In genomic region chrX:41957161-41957560, GRCm38 (mm10) we compare ENCODE assay signal across 9 mouse cellular contexts. TPM values are rescaled to one million over a fixed set of nuclear protein-coding genes. Genes with fewer than 3 reads are reported as not detected.
DNase-seq lines count a peak whose midpoint lies in the region; ATAC-seq and TF ChIP-seq lines count a peak whose summit lies in the region.
"Had no signal": no experiment of that assay in that cellular context is flagged by ENCODE, and none has a peak within 500 bp of the region (broad histone marks: within the 10 kb centered on the region; RNA-seq: fewer than 3 reads in every experiment).

No protein-coding gene starts in this region.

- no peaks in the 10 kb centered on the region for H3K9me3 ChIP-seq in kidney, embryonic 16.5 days (ENCODE audit: low read length)
- H3K9me3 ChIP-seq: lung, embryonic 15.5 days had no signal

- TF ChIP-seq CTCF in kidney, adult 2 months (conservative IDR thresholded peaks at IDR 0.05; ENCODE audit: insufficient read depth, insufficient read length, low read depth, low read length): peak; percentile 34

- H3K4me2 ChIP-seq in kidney, embryonic 16.5 days (replicated peaks; ENCODE audit: low read depth, low read length): no peak overlapping the region
- H3K4me2 ChIP-seq: lung, embryonic 15.5 days had no signal

- no peaks in the 10 kb centered on the region for H3K27me3 ChIP-seq in kidney, adult 2 months (replicated peaks; ENCODE audit: control insufficient read depth, insufficient read depth, low read length)
- no peaks in the 10 kb centered on the region for H3K27me3 ChIP-seq in kidney, embryonic 16.5 days (ENCODE audit: insufficient read depth, low read length)
- H3K27me3 ChIP-seq in splenic B cell, adult 2 months (ENCODE audit: control insufficient read depth, insufficient read depth, low read length, poor library complexity, severe bottlenecking): no peaks in the 10 kb centered on the region
- H3K27me3 ChIP-seq: lung, embryonic 15.5 days had no signal

- WGBS in kidney, adult 2 months: 65% methylated on average over 4 of the region's 4 CpGs
- WGBS in kidney, embryonic 16.5 days: 73% methylated on average over 4 of the region's 4 CpGs

- H3K27ac ChIP-seq in kidney, adult 2 months (ENCODE audit: insufficient read depth, low read depth, low read length): no peak overlapping the region
- H3K27ac ChIP-seq in kidney, embryonic 16.5 days (ENCODE audit: low read length): no peak overlapping the region
- H3K27ac ChIP-seq: lung, embryonic 15.5 days had no signal

- DNase-seq in kidney, adult 2 months: peak; percentile 12
- DNase-seq in NIH3T3 (ENCODE audit: low read depth): peak; percentile 37
- peak; percentile 8 for DNase-seq in kidney, postnatal 10 days
- DNase-seq in splenic B cell, adult 2 months (ENCODE audit: low read depth, low spot score): peak; percentile 53
- no peak for DNase-seq in right cerebral cortex, postnatal 25 days
- no peak for DNase-seq in layer of hippocampus, postnatal 14 days (ENCODE audit: low spot score in 2 of 2)
- DNase-seq in frontal cortex, postnatal 14 days (ENCODE audit: low spot score in 2 of 2): no peak

- H3K36me3 ChIP-seq in kidney, adult 2 months (ENCODE audit: control insufficient read depth, insufficient read depth, low read length): no peaks in the 10 kb centered on the region
- no peaks in the 10 kb centered on the region for H3K36me3 ChIP-seq in kidney, embryonic 16.5 days (ENCODE audit: insufficient read depth, low read length)
- H3K36me3 ChIP-seq in splenic B cell, adult 2 months (ENCODE audit: control insufficient read depth, insufficient read depth, low read length, poor library complexity, severe bottlenecking): no peaks in the 10 kb centered on the region
- H3K36me3 ChIP-seq: lung, embryonic 15.5 days had no signal

- no peak for ATAC-seq in kidney, embryonic 16.5 days (ENCODE audit: low FRiP score, low TSS enrichment)

- no peak overlapping the region for H3K9ac ChIP-seq in kidney, embryonic 16.5 days (replicated peaks; ENCODE audit: low read length)
- H3K9ac ChIP-seq: lung, embryonic 15.5 days had no signal

- no peaks in the 10 kb centered on the region for H3K4me1 ChIP-seq in kidney, adult 2 months (ENCODE audit: control insufficient read depth, insufficient read depth, low read length)
- H3K4me1 ChIP-seq in kidney, embryonic 16.5 days (ENCODE audit: insufficient read depth, low read length): no peaks in the 10 kb centered on the region
- H3K4me1 ChIP-seq: lung, embryonic 15.5 days had no signal

- no peak for TF ChIP-seq POLR2A in kidney, adult 2 months (IDR thresholded peaks at IDR 0.05; ENCODE audit: low read depth, low read length)

- H3K4me3 ChIP-seq in kidney, adult 2 months (ENCODE audit: insufficient read depth, low read depth, low read length): no peak overlapping the region
- H3K4me3 ChIP-seq in kidney, embryonic 16.5 days (ENCODE audit: low read length): no peak overlapping the region
- H3K4me3 ChIP-seq: lung, embryonic 15.5 days had no signal

RNA-seq across cellular contexts. Expression of gene Thoc2, which starts 36.7 kb away (rescaled TPM):
- 4.5 and 6.5 TPM in 2 replicates for polyA plus RNA-seq in kidney, adult 2 months (2012; rRNA removed)
- polyA plus RNA-seq in kidney, embryonic 16.5 days (2015; fragmentation: Nextera tagmentation; extraction: Ambion mirVana): 73.2 and 82.9 TPM in 2 replicates
- total RNA-seq in layer of hippocampus, postnatal 14 days (2021): 10 to 100 TPM; 55.8 to 57.4 TPM

Comparison
In these comparisons a context has a peak if more than half of its experiments do, and no peak if none do; other contexts are left out.
1. DNase-seq: peak in kidney, adult 2 months (single experiment), NIH3T3 (single experiment), kidney, postnatal 10 days (single experiment) and splenic B cell, adult 2 months (single experiment); none in right cerebral cortex, postnatal 25 days (single experiment), layer of hippocampus, postnatal 14 days (0 of 2) and frontal cortex, postnatal 14 days (0 of 2).